ENCODE assay signal across 9 mouse cellular contexts in the genomic region with DNA sequence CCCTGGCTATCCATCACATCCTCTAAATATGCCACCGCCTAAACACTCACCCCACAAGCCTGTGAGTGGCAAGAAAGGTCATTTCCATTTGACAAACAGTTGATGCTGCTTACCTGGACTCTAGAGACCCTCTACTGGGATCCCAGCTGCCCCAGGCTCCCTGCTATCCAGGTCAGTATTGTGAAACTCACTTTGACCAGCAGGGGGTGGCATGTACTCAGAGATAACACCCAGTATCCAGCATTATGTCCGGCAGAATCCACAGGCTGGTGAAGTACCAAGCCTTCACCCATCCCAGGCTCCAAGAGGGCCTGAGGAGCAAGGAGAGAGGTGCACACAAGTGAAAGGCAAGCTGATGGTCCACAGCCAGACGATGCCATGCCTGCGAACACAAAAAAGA. TPM values are rescaled to one million over a fixed set of nuclear protein-coding genes. Genes with fewer than 3 reads are reported as not detected.
DNase-seq lines count a peak whose midpoint lies in the region; ATAC-seq and TF ChIP-seq lines count a peak whose summit lies in the region.
"Had no signal": no experiment of that assay in that cellular context is flagged by ENCODE, and none has a peak within 500 bp of the region (broad histone marks: within the 10 kb centered on the region; RNA-seq: fewer than 3 reads in every experiment).

No protein-coding gene starts in this region.

- H3K4me3 ChIP-seq in ES-Bruce4 (ENCODE audit: low read depth, low read length): no peak overlapping the region
- no peak overlapping the region for H3K4me3 ChIP-seq in liver, embryonic 11.5 days (ENCODE audit: low read depth, low read length)
- H3K4me3 ChIP-seq: limb, embryonic 13.5 days had no signal

- no peak overlapping the region for H3K9ac ChIP-seq in ES-Bruce4 (ENCODE audit: low read depth, poor library complexity, severe bottlenecking)
- H3K9ac ChIP-seq in liver, embryonic 11.5 days (ENCODE audit: low read depth, low read length): no peak overlapping the region
- H3K9ac ChIP-seq: limb, embryonic 13.5 days had no signal

- no peaks in the 10 kb centered on the region for H3K36me3 ChIP-seq in ES-Bruce4 (ENCODE audit: control insufficient read depth, insufficient read depth, low read length, poor library complexity, severe bottlenecking)
- H3K36me3 ChIP-seq in liver, embryonic 11.5 days (ENCODE audit: control insufficient read depth, insufficient read depth, low read length): no peaks in the 10 kb centered on the region
- H3K36me3 ChIP-seq: limb, embryonic 13.5 days had no signal

- H3K4me2 ChIP-seq in liver, embryonic 11.5 days: no peak overlapping the region
- H3K4me2 ChIP-seq: limb, embryonic 13.5 days had no signal

- no peaks in the 10 kb centered on the region for H3K4me1 ChIP-seq in ES-Bruce4 (ENCODE audit: control insufficient read depth, insufficient read depth, low read length)
- H3K4me1 ChIP-seq in liver, embryonic 11.5 days (replicated peaks; ENCODE audit: control insufficient read depth, insufficient read depth, low read length): no peaks in the 10 kb centered on the region
- H3K4me1 ChIP-seq: limb, embryonic 13.5 days had no signal

- no peak overlapping the region for H3K27ac ChIP-seq in ES-Bruce4 (ENCODE audit: insufficient read depth, low read length)
- H3K27ac ChIP-seq in liver, embryonic 11.5 days (ENCODE audit: low read depth, low read length): no peak overlapping the region
- H3K27ac ChIP-seq: limb, embryonic 13.5 days had no signal

- no peaks in the 10 kb centered on the region for H3K9me3 ChIP-seq in ES-Bruce4 (replicated peaks; ENCODE audit: control insufficient read depth, insufficient read depth, low read length, poor library complexity, severe bottlenecking)
- H3K9me3 ChIP-seq in liver, embryonic 11.5 days (ENCODE audit: control insufficient read depth, low read length): no peaks in the 10 kb centered on the region
- H3K9me3 ChIP-seq: limb, embryonic 13.5 days had no signal

- WGBS in liver, embryonic 11.5 days: 73% methylated on average over 4 of the region's 4 CpGs

- DNase-seq in 416B (ENCODE audit: low read depth): peak; percentile 68
- peak; percentile 55 for DNase-seq in cerebellum, adult 11 months
- peak; percentile 45 to 66 for DNase-seq in frontal cortex, postnatal 25 days (ENCODE audit: low spot score in 2 of 2)
- peak; percentile 84 for DNase-seq in kidney, postnatal 10 days
- DNase-seq in liver, embryonic 11.5 days (ENCODE audit: low spot score): peak; percentile 44
- peak; percentile 79 for DNase-seq in retina, postnatal 1 day
- DNase-seq in yolk sac, embryonic 10.5 days (ENCODE audit: low spot score): peak; percentile 11

- no peak for TF ChIP-seq POLR2A in ES-Bruce4 (IDR thresholded peaks at IDR 0.05; ENCODE audit: insufficient read depth, low read length)

- ATAC-seq in liver, embryonic 11.5 days (replicated peaks; ENCODE audit: low FRiP score): no peak

- TF ChIP-seq CTCF in ES-Bruce4 (IDR thresholded peaks at IDR 0.05; ENCODE audit: low read depth, low read length): peak; percentile 49

- TF ChIP-seq EP300 in ES-Bruce4 (IDR thresholded peaks at IDR 0.05; ENCODE audit: insufficient read depth, low read depth, low read length): no peak

- no peaks in the 10 kb centered on the region for H3K27me3 ChIP-seq in ES-Bruce4 (ENCODE audit: control insufficient read depth, insufficient read depth, low read length, poor library complexity, severe bottlenecking)
- H3K27me3 ChIP-seq in liver, embryonic 11.5 days (replicated peaks; ENCODE audit: control insufficient read depth, insufficient read depth, low read length): no peaks in the 10 kb centered on the region
- H3K27me3 ChIP-seq: limb, embryonic 13.5 days had no signal

RNA-seq across cellular contexts. Expression of gene Ccn5, which starts 32.2 kb away (rescaled TPM):
- polyA plus RNA-seq in ES-Bruce4 (2011; ENCODE audit: insufficient read depth, insufficient read length, low read depth, missing spikeins): 1.0 and 1.2 TPM in 2 replicates
- not detected in 2 replicates for polyA plus RNA-seq in liver, embryonic 11.5 days (2014; fragmentation: Nextera tagmentation; extraction: Ambion mirVana)

RNA-seq across cellular contexts. Expression of gene Ada, which starts 38.4 kb away (rescaled TPM):
- 8.4 and 8.9 TPM in 2 replicates for polyA plus RNA-seq in ES-Bruce4 (2011; ENCODE audit: insufficient read depth, insufficient read length, low read depth, missing spikeins)
- polyA plus RNA-seq in liver, embryonic 11.5 days (2014; fragmentation: Nextera tagmentation; extraction: Ambion mirVana): 10.2 and 11.3 TPM in 2 replicates

Comparison
In these comparisons a context has a peak if more than half of its experiments do, and no peak if none do; other contexts are left out.
1. DNase-seq: peak in every context shown above with its lines; median percentile 84 in kidney, postnatal 10 days; 79 in retina, postnatal 1 day; 68 in 416B; 56 in frontal cortex, postnatal 25 days; 55 in cerebellum, adult 11 months; 44 in liver, embryonic 11.5 days; 11 in yolk sac, embryonic 10.5 days.